Mouse (Mus musculus) spleen, postnatal 36 days (tissue): ENCODE data around the gene Dnajc16.
"Not testable (repeated sequence)": the region's sequence is repeated elsewhere in the genome, so short reads cannot be mapped to it uniquely, and the experiment has no call there.

Experiments used
- DNase-seq, 2 experiments: peaks; one replicate each; pipeline ENCODE4 v3.0.0; 2022; ENCODE audit warnings: low spot score in 2 of 2, mixed read lengths in 1 of 2

The Dnajc16 gene

DNA sequence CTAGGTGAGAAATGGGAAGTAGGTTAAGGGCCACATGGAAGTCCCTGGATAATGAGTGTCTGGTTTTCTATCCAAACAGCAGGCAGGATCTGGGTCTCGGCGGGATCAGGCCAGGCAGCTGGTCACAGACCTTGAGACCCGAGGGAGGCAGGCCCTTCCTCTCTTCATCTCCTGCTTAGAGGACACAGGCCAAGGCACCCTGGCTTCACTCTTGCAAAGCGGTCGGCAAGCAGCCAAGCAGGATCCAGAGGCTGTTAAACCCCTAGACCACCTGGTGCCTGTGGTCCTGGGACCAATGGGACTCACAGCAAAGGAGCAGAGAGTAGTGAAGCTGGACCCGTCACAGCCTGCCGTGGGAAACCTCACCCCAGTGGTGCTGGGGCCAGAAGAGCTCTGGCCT is 5.6 kb upstream of the Dnajc16 start:
- no peak for DNase-seq

DNA sequence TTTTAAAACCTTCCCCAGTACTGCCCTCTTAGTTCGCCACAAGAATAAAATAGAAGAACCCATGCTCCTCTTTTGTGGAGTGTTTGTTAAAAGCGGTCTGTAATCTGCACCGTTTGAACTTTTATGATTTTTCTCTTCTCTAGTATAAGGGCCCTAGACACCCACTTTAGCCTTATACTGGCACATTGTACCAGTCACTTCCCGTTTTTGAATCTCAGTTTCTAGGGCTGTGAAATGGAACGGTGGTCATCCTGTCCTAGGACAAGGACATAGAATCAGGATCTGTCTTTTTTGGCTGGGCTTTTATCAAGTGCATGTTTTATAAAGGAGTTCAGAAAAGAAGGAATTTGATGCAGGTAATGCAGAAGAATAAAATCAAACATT is 3.4 kb upstream of the Dnajc16 start:
- peak; percentile 26 to 29 for DNase-seq

DNA sequence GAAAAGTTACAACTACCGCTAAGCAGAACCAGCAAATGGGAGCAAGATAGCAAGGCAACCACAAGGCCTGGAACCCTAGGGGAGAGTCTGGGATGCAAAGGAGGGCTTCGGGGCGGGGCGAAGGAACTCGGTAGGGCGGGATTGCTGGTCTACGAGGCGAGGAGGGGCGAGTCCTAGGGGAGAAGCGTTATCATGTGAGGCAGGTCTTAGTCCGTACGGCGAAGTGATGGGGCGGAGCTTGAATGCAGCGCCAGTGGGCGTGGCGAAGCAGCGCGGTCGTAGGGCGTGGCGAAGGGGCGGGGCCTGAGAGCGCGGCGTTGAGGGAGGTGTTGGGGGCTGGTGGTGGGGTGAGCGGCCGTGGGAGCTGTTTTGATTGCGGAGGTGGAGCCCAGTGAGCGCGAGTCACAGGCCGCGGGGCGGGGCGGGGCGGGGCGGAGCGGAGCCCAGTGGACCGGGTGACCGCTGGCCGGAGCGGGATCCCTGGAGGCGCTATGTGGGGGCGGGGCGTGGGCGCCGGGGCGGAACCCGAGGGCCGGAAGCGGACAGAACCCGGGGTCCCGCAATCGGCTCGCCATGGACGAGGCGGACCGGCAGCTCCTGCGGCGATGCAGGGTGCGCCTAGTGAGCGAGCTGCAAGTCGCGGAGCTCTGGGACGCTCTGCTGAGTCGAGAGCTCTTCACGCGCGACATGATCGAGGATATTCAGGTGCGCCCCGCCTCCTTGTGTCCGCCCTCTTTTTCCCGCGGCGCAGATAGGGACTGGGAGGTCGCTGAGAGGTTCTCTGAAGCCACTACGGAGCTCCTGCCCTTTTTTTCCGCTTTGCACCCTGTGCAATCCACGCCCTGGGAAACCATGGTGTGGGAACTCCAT is 2.8 kb upstream of the Dnajc16 start, which contains the start of gene Casp9:
Gene Casp9, plus strand, starts transcription at position 331 of the 870 bp plus-strand sequence.
- peak; percentile 97 for DNase-seq

DNA sequence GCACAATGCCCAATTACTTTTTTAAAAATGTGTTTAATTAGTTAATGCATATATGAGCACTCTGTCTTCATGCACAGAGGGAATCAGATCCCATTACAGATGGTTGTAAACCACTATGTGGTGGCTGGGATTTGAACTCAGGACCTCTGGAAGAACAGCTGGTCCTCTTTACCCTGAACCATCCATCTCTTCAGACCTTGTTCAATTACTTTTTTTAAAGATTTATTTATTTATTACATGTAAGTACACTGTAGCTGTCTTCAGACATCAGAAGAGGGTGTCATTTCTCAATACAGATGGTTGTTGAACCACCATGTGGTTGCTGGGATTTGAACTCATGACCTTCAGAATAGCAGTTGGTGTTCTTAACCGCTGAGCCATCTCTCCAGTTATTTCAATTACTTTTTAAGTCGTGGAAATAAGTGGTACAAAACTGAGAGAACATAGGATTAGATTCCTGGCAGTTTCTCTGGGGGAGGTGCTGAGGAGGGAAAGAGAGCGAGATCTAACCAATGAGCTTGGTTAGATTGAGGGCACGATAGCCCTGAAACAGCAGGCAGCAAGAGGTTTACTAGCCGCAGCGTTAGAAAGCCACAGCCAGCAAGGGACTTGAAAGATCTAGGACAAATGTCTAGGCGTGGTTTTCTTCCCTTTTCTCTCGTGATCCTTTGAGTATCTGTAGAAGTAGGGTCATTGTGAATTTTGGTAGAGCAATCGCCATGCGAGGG is 2.0 kb upstream of the Dnajc16 start:
- DNase-seq = no peak

DNA sequence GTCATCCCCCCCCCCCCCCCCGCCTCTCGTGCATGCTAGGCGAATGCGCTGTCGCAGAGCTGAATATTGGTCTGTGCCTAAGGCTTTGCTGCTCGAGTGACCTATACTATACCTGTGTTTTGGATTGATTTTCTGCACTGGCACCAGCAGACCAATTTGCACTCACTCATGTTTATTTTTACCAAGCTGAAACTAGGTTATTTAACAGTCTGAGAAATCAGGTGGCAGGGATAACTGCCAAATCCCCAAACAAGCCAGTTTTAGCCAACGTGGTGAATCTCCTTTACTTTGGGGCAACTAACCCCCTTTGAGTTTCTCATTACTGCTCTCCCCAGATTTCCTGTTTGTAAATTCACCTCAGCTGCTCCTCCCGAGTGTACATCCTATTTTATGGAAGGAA is 1.2 kb upstream of the Dnajc16 start:
- no peak for DNase-seq

DNA sequence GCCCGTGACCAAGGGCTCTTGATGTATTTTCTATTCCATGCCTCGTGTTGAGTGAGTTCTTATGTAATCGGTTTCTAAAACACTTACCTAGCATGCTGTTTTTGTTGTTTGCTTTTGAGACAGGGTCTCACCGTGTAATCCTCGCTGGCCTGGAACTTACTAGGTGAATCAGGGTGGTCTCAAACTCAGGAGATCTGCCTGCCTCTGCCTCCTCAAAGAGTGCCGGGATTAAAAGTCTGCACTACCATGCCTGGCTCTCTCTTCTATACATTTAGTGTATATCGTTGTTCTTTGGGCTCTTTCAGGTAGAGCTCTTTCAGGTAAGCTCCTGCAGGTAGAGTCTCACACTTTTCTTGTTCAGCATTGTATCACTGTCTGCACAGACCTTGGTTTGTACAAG is 755 bp upstream of the Dnajc16 start:
- no peak for DNase-seq

DNA sequence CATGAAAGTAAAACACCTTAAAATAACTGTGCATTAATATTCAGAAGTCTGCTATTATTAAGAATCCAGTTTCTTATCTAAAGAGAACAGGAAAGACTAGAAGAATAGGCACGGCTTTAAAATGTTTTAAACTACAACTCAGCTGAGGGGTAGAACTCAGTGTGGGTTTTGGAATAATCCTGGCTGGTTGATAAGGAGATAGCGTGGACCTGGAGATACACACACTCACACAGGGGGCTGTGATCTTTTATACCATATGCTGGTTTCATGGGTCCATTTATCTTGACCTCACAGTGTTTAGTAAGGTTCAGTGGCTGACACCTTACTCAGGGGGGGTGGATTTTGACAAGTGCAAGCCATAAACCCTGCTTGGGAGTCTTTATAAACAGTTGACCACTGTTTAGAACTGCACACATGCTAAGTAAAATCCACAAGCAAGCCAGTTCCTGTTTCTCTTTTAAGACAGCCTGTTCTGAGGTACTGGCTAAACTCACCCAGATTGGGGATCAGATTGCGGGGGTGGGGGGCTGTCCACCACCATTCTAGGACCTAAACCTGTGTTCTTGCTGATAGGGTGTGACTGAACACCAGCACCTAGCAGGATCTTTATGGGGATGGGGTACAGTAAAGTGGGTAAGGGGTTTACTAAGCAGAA is 1.0 kb downstream of the Dnajc16 start:
- DNase-seq = no peak

DNA sequence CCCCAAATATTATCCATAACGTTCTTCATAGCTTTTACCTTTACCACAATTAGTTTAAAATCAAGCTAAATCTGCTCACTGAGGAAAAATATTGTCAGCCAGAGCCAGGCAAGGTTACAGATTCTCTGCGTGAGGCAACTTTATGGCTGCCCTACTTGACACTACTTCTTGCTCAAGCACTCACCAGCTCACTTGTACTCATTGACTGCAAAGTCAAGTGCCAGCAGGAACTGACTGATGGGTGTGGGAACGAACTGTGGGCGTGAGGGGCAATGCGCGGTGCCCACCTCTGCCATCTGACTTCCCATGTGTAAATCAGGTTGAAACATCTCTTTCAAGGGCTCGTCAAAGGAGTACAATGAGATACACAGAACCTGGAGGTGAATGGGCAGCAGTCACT is 3.3 kb downstream of the Dnajc16 start:
- no peak for DNase-seq

DNA sequence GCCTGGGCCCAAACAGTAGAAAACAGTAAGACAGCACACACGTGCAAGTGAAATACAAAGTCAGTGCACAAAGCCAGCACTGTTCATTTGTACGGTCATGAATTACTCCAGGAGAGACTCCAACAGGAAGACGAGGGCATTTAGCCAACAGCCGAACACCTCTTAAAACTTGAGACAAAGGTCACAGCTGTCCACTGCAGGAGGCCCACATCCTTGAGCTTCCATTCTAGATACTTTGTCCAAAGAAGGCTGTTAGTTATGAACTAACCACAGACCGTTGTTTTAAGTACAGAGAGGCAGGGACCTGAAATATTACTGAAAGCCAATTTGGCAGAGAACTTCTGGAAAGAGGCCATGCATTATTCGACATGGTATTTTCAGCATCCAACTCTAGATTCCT is 3.7 kb downstream of the Dnajc16 start:
- no peak for DNase-seq

DNA sequence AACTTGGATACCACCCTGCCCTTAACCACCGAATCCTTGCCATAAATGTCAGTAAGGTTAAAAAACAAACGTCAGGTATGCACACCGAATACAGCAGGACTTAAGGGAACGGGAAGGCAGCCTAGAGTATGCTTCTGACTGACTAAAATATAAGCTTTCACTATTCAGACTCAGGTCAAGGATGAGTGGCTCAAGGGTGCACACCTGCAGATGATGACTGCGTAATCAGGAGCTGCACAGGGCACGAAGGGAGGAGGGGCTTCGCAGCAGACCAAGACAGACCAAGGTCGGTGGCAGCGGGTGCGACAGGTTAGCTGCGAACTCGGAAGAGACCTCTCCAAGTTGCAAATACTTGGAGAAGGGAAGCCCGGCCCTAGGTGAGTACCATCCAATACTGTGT is 4.6 kb downstream of the Dnajc16 start:
- no peak for DNase-seq

DNA sequence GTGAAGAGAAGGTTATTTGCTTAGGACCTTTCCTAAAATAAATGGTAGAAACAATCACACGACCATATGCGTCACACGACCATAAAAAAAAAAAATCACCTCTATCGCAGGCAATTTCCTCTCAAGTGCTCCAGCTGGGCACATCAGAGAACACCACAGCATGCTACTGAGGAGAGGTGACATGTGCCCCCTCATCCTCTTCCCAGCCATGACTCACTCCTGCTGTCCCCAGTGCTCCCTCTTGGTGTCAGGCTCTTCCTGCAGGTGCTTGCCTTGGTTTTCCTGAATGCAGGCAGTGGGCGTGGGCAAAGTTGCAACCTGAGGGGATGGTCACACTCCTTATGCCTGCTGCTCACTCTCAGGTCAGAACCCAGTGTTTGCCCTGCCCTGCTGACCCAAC is 5.9 kb downstream of the Dnajc16 start:
- no peak for DNase-seq

DNA sequence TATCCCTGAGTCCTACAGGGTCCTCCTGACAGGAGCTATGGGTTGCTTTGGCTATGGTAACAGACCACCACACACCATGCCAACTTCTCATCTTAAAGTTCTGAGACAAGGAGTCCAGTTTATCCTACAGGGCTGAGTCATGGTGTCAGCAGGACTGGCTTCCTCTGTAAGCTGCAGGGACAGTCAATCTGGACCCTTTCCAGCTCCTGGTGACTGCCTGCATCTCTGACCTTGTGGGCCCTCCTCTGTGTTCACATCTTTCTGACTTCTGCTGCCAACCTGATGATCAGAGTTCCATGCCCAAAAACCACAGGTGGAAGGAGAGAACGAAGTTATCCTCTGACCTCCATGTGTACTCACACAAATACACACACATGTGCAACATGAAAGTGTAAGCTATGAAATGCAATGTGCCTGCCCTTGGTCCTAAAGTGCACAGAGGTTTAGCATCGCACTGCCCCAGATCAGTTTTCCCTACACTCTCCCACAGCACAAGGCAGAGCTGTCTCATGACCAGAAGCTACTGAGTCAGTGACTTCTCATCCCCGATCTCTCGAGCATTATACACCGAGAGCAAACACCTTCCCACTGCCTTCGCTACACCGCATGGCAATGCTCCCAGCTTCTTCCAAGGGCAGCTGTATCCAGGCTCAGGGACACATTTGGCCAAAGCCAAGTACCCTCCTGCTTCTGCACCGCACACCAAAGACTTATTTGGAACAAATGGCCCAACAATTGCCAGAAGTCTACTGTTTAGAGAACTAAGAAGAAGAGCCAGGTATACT is 9.3 kb downstream of the Dnajc16 start:
- DNase-seq = no peak

DNA sequence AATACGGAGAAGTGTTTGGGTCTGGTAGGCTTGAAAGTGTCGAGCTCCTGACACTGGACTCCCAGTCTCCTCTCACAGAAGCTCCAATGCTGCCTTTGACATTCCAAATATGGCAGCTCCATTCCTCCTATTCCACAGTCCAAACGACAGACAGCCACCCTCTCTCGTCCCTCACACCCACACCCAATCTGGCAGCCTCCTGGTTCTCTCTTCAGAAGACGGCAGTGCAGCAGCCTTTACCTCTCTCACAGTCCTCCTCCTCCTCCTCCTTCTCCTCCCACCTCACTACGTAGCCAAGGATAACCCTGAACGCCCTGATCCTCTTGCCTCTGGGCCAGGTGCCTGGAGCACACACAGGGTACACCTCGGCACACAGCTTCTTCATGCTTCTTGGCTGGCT is 10.9 kb downstream of the Dnajc16 start:
- no peak for DNase-seq

DNA sequence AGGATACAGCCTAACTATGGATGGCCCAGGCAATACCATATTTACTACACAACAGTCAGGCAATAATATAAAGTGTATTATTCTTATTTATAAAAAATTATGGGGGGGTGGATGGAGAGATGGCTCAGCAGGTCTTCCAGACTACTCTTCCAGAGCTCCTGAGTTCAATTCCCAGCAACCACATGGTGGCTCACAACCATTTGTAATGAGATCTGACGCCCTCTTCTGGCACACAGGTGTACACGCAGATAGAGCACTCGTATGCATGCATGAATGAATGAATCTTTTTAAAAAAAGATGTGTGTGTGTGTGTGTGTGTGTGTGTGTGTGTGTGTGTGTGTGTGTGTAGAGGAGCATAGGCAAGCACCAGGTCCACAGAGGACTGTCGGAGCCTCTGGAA is 17.7 kb downstream of the Dnajc16 start:
- DNase-seq = not testable (repeated sequence)

DNA sequence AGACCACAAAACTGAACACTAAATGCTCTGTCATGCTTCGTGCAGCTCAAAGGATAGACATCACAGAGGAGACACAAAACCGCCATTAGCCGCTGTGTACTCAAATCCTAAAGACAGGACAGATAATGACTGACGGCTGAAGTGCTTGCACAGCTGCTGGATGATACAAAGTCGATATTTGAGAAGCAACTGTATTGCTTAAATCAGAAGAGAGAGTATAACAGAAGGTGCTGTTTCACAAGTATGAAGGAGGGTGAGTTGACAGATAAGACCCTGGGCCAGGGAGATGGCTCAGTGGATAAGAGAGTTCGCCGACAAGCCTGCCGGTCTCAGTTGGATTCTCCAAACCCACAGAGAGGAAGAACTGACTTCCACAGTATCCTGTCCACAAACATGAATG is 18.9 kb downstream of the Dnajc16 start:
- no peak for DNase-seq

DNA sequence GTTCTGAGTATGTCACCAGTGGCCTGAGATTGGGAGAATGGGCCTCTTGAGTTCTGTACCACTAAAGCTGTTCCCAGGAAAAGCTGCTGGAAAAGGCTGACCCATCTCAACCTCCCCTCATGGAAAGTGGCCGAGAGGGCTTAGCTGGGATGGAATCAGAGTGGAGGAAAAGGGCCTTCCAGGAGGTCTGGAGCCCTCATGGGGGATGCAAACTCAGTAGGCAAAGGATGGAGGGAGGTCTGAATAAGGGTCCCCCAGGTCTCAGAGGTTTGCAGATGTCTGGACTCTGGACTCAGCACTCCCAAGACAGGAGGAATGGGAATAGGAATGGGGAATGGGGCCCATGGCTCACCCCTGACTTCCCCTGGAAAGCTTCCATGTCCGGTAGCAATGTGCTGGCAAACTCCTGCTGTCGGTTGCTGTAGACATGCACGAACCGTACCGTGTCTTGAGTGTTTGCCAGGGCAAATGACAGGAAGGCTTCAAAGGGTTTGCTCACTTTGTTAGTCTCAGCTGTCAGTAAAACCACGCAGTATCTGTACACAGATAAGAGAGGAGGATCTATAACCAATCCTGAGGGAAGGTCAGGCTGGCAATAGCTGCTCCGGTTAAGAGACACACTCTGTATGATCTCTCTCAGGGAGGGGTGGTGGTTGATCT is 21.1 kb downstream of the Dnajc16 start:
- no peak for DNase-seq

DNA sequence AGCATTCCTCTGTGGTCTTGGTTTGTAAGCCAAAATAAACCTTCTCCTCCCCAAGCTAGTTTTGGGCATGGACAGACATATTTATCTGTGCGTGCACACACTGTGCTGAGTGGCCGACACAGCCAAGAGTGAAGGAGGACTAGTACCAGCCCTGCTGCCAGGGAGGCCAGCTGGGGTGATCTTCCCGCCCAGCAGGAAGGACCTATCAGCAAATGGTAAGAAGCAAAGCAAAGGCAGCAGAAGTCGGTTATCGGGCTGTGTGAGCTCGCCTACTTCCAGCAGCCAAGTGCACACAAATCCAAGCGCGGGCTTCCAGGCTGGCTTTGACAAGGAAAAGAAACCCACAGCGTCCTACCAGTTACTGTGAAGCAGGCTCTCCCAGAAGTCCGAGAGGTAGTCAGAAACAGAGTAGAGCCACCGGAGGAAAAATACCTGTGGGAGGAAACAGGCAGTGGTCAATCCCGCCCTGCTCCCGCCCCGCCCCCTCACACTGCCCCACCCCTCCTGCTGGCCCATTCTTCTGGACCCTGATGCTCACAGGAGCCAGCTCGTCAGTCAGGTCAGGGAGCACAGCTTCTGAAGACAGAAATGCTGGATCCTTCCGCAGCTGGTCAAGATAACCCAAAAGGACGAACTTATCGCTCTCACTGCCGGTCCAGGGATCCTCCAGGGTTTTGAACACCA is 23.2 kb downstream of the Dnajc16 start:
- peak; percentile 38 to 50 for DNase-seq

DNA sequence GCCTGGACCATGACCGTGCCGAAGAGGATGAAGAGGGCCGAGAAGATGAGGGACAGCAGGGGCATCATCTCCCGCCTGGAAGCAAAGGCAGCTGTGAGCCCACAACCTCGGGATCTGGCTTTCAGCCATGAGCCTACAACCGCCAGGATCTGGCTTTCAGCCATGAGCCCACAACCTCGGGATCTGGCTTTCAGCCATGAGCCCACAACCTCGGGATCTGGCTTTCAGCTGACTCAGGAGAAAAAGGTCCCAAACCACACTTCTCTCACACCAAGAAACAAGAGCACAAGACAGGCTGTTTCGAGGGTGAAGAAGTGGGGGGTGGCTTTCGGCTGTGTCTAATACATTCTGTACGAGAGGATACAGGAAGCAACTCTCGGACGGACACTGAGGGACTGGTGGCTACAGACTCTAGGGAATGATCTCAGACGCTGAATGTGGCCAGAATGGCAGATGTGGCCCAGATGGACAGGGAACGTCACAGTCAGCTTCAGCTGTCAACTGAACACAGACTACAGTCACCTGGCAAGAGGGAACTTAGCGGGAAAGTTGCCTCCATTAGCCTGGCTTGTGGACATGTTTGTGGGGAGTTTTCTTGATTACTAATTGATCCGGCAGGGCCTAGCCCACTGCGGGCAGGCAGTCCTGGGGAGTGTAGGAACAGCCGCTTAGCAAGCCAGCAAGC is 23.9 kb downstream of the Dnajc16 start:
- no peak for DNase-seq

DNA sequence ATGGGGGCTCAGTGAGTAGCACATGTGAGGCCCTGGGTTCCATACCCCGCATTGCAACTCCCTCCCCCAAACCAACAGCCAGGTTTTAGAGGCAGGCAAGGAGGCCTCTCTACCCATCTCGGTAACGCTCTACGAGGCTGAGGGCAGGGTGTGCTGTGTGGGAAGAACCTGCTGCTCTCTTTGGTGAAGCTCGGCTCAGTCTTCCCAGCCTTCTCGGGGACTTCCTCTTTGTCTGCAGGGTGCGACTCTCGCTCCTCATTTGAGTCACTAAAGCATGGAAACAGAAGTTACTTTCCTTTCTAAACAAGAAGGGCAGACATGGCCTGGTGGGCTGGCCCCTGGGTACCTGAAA is 24.4 kb downstream of the Dnajc16 start:
- DNase-seq = peak; percentile 60 to 66

DNA sequence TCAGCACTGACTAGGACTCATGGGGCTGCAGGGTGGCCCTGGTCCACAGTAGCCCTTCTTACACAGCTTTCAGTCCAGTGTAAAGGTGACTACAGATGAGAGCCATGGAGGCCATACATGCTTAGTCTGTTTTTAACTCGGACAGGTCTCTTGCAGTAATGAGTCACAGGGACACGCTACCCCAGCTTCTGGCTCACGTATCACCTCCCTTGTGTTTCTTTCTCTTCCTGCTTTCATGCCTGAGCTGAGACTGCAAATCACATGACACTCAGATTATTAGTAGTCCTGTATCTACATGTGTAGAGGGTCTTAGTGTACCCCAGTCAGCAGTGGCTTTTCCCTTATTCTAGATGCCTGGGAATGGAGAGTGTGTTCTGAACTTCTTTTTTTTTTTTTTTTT is 25.7 kb downstream of the Dnajc16 start:
- DNase-seq = no peak
